Mouse (Mus musculus) MEL (cell line): ENCODE data around the gene Arap1. TPM values are rescaled to one million over a fixed set of nuclear protein-coding genes. Genes with fewer than 3 reads are reported as not detected.

Experiments
- DNase-seq: peaks from one replicate; pipeline ENCODE4 v3.0.0; 2011; ENCODE audit warnings: low read depth, low spot score
- H3K27ac ChIP-seq: 2 replicates; pipeline ENCODE4 v1.5.1; 2012; ENCODE audit warnings: low read depth, mild to moderate bottlenecking, control low read depth, low read length, moderate library complexity; ENCODE audit not compliant: control insufficient read depth
- H3K27me3 ChIP-seq, 2 experiments: fragments of 150-350 bp in 1 of 2; sonication (generic) in 1 of 2; 2 replicates each; pipeline ENCODE4 v1.6.1; 2012; ENCODE audit warnings: low read length in 2 of 2, mild to moderate bottlenecking in 2 of 2, improper control_type of control experiment in 1 of 2, moderate library complexity in 1 of 2; ENCODE audit not compliant: insufficient read depth in 2 of 2, control insufficient read depth in 1 of 2
- H3K36me3 ChIP-seq, 2 experiments: 2 replicates each; pipeline ENCODE4 v1.6.1; 2012 to 2014; ENCODE audit warnings: low read length in 2 of 2, improper control_type of control experiment in 1 of 2, inconsistent platforms in 1 of 2, mild to moderate bottlenecking in 1 of 2; ENCODE audit not compliant: insufficient read depth in 2 of 2, control insufficient read depth in 1 of 2
- H3K4me1 ChIP-seq, 2 experiments: fragments of 150-350 bp in 1 of 2; sonication (generic) in 1 of 2; 2 replicates each; pipeline ENCODE4 v1.6.1; 2012; ENCODE audit warnings: low read length in 2 of 2, improper control_type of control experiment in 1 of 2, mild to moderate bottlenecking in 1 of 2; ENCODE audit not compliant: insufficient read depth in 2 of 2, control insufficient read depth in 1 of 2
- H3K4me3 ChIP-seq, 2 experiments: fragments of 150-350 bp in 1 of 2; sonication (generic) in 1 of 2; 2 replicates each; pipeline ENCODE4 v1.5.1; 2012; ENCODE audit warnings: low read depth in 2 of 2, low read length in 2 of 2, mild to moderate bottlenecking in 2 of 2, moderate library complexity in 2 of 2, control low read depth in 1 of 2, improper control_type of control experiment in 1 of 2; ENCODE audit not compliant: control insufficient read depth in 1 of 2, insufficient read depth in 1 of 2
- H3K79me2 ChIP-seq: 2 replicates; pipeline ENCODE4 v1.6.1; 2012; ENCODE audit warnings: mild to moderate bottlenecking, low read length, moderate library complexity; ENCODE audit not compliant: control insufficient read depth, poor library complexity, insufficient read depth
- H3K9ac ChIP-seq: 2 replicates; pipeline ENCODE4 v1.6.1; 2012; ENCODE audit warnings: low read depth, mild to moderate bottlenecking, control low read depth, low read length, moderate library complexity; ENCODE audit not compliant: control insufficient read depth, poor library complexity, severe bottlenecking
- H3K9me3 ChIP-seq: fragments of 150-350 bp; sonication (generic); replicated peaks from 2 replicates; pipeline ENCODE4 v1.6.1; 2012; ENCODE audit warnings: mild to moderate bottlenecking, low read length, improper control_type of control experiment, moderate library complexity; ENCODE audit not compliant: insufficient read depth
- BHLHE40 ChIP-seq: IDR thresholded peaks from 2 replicates; pipeline ENCODE4 v1.6.1; 2012; ENCODE audit warnings: low read depth, mild to moderate bottlenecking, inconsistent platforms, low read length, improper control_type of control experiment, borderline replicate concordance
- CHD1 ChIP-seq: IDR thresholded peaks from 2 replicates; pipeline ENCODE4 v1.6.1; 2012; ENCODE audit warnings: low read depth, mild to moderate bottlenecking, inconsistent platforms, low read length, improper control_type of control experiment
- E2F4 ChIP-seq: IDR thresholded peaks from 2 replicates; pipeline ENCODE4 v1.6.1; 2011; ENCODE audit warnings: low read depth, low read length, improper control_type of control experiment, borderline replicate concordance
- ELF1 ChIP-seq: IDR thresholded peaks from 2 replicates; pipeline ENCODE4 v1.6.1; 2014; ENCODE audit warnings: low read depth, mild to moderate bottlenecking, inconsistent platforms, low read length, improper control_type of control experiment, moderate library complexity
- EP300 ChIP-seq, 2 experiments: IDR thresholded peaks; 2 replicates each; pipeline ENCODE4 v1.6.1; 2011; ENCODE audit warnings: improper control_type of control experiment in 2 of 2, low read length in 2 of 2, low read depth in 1 of 2, mild to moderate bottlenecking in 1 of 2
- ETS1 ChIP-seq: IDR thresholded peaks from 2 replicates; pipeline ENCODE4 v1.6.1; 2012; ENCODE audit warnings: low read depth, mild to moderate bottlenecking, inconsistent platforms, low read length, improper control_type of control experiment, moderate library complexity
- GATA1 ChIP-seq: IDR thresholded peaks from 2 replicates; pipeline ENCODE4 v1.6.1; 2011; ENCODE audit warnings: low read depth, low read length, improper control_type of control experiment
- JUND ChIP-seq: IDR thresholded peaks from 2 replicates; pipeline ENCODE4 v1.6.1; 2011; ENCODE audit warnings: low read depth, mild to moderate bottlenecking, improper control_type of control experiment, low read length
- MAFK ChIP-seq: IDR thresholded peaks from 2 replicates; pipeline ENCODE4 v1.6.1; 2011; ENCODE audit warnings: low read depth, mild to moderate bottlenecking, low read length, improper control_type of control experiment, borderline replicate concordance
- MAZ ChIP-seq: IDR thresholded peaks from 2 replicates; pipeline ENCODE4 v1.6.1; 2012; ENCODE audit warnings: low read depth, mild to moderate bottlenecking, inconsistent platforms, low read length, improper control_type of control experiment
- MEF2A ChIP-seq: IDR thresholded peaks from 2 replicates; pipeline ENCODE4 v1.6.1; 2014; ENCODE audit warnings: low read depth, mild to moderate bottlenecking, inconsistent platforms, low read length, improper control_type of control experiment; ENCODE audit not compliant: poor library complexity, insufficient replicate concordance, severe bottlenecking; ENCODE audit errors: extremely low read depth
- MYC ChIP-seq: IDR thresholded peaks from 2 replicates; pipeline ENCODE4 v1.6.1; 2011; ENCODE audit warnings: low read depth, mild to moderate bottlenecking, low read length, improper control_type of control experiment, moderate library complexity
- NRF1 ChIP-seq: IDR thresholded peaks from 2 replicates; pipeline ENCODE4 v1.6.1; 2014; ENCODE audit warnings: low read depth, mild to moderate bottlenecking, inconsistent platforms, low read length, improper control_type of control experiment, moderate library complexity; ENCODE audit not compliant: poor library complexity, insufficient read depth, severe bottlenecking
- POLR2A ChIP-seq, 2 experiments: IDR thresholded peaks; 2 replicates each; pipeline ENCODE4 v1.6.1; 2011 to 2012; ENCODE audit warnings: low read length in 2 of 2, mild to moderate bottlenecking in 2 of 2, control low read depth in 1 of 2, improper control_type of control experiment in 1 of 2, low read depth in 1 of 2, moderate library complexity in 1 of 2; ENCODE audit not compliant: control insufficient read depth in 1 of 2, insufficient read depth in 1 of 2, poor library complexity in 1 of 2
- POLR2AphosphoS2 ChIP-seq: IDR thresholded peaks from 2 replicates; pipeline ENCODE4 v1.6.1; 2011; ENCODE audit warnings: low read length, improper control_type of control experiment
- RAD21 ChIP-seq: IDR thresholded peaks from 2 replicates; pipeline ENCODE4 v1.6.1; 2011; ENCODE audit warnings: mild to moderate bottlenecking, low read depth, low read length, improper control_type of control experiment
- RCOR1 ChIP-seq: IDR thresholded peaks from 2 replicates; pipeline ENCODE4 v1.6.1; 2012; ENCODE audit warnings: low read depth, mild to moderate bottlenecking, inconsistent platforms, low read length, improper control_type of control experiment
- SMC3 ChIP-seq: IDR thresholded peaks from 2 replicates; pipeline ENCODE4 v1.6.1; 2011; ENCODE audit warnings: low read depth, low read length, improper control_type of control experiment
- TAL1 ChIP-seq: IDR thresholded peaks from 2 replicates; pipeline ENCODE4 v1.6.1; 2012; ENCODE audit warnings: mild to moderate bottlenecking, inconsistent platforms, low read length, moderate library complexity, mixed read lengths
- TBP ChIP-seq: IDR thresholded peaks from 2 replicates; pipeline ENCODE4 v1.8.0; 2011; ENCODE audit warnings: low read depth, low read length, improper control_type of control experiment
- TCF12 ChIP-seq: IDR thresholded peaks from 2 replicates; pipeline ENCODE4 v1.6.1; 2014; ENCODE audit warnings: low read depth, mild to moderate bottlenecking, inconsistent platforms, low read length, improper control_type of control experiment, moderate library complexity
- ZNF384 ChIP-seq: IDR thresholded peaks from 2 replicates; pipeline ENCODE4 v1.6.1; 2012; ENCODE audit warnings: low read depth, mild to moderate bottlenecking, inconsistent platforms, low read length, improper control_type of control experiment
- polyA plus RNA-seq, 2 experiments: library from polyadenylated mRNA; stranded (reverse) in 1 of 2; unstranded in 1 of 2; fragments of >175 nt in 1 of 2; fragments of >200 nt in 1 of 2; gene quantifications; 2 replicates each; pipeline versions ENCODE4 v1.2.1 to v1.2.4; 2012; ENCODE audit warnings: low replicate concordance in 2 of 2, low read depth in 1 of 2; ENCODE audit not compliant: insufficient read length in 2 of 2, insufficient read depth in 1 of 2, missing spikeins in 1 of 2
- total RNA-seq: library from RNA; depleted of rRNA; stranded (reverse); fragments of 300-350 nt; gene quantifications from 2 replicates; pipeline ENCODE4 v1.2.3, GENCODE M21; 2012

Arap1 gene
- total and polyA plus RNA-seq, 3 experiments = 13.6 to 27.1 TPM; not detected in 1

GRCm38 (mm10) chr7:101317014-101317413 is 30.9 kb upstream of the Arap1 start, which contains the start of gene Stard10:
Stard10 (plus strand) TSS chr7:101317086.
- Histone ChIP-seq H3K4me1 (peaks cover 6 to 30% of the 10 kb centered on the region in 2 experiments), H3K9me3 (no peaks in the 10 kb centered on the region), H3K27ac (peak within 1 kb of the TSS; percentile 46), H3K9ac (no peak within 1 kb of the TSS), H3K79me2 (no peaks in the 10 kb centered on the region; the same call in 1 of the 2 replicates), H3K36me3 (peaks cover 0 to 10% of the 10 kb centered on the region in 2 experiments; a peak in 2 of 4 replicates), H3K27me3 (no peaks in the 10 kb centered on the region), H3K4me3 (no peak within 1 kb of the TSS)
- TF ChIP-seq RAD21 (no peak), TAL1 (no peak), ETS1 (no peak), POLR2A (IDR thresholded peaks at IDR 0.05; ENCODE audit: control insufficient read depth in 1 of 2, insufficient read depth in 1 of 2, low read depth in 1 of 2, low read length in 2 of 2, poor library complexity in 1 of 2) (no peak), E2F4 (no peak), SMC3 (no peak), ZNF384 (no peak), RCOR1 (no peak), BHLHE40 (no peak), TCF12 (no peak), POLR2AphosphoS2 (no peak), MAFK (no peak), MEF2A (no peak), MAZ (no peak), TBP (no peak), MYC (no peak), JUND (no peak), NRF1 (no peak), CHD1 (no peak)
- DNase-seq = no peak

GRCm38 (mm10) chr7:101318848-101319247 is 29.0 kb upstream of the Arap1 start:
- H3K9me3 ChIP-seq = no peaks in the 10 kb centered on the region
- peak; percentile 35; the same call in 1 of the 2 replicates for TF ChIP-seq GATA1
- peak; percentile 27; the same call in 1 of the 2 replicates for TF ChIP-seq RCOR1
- TF ChIP-seq TCF12 = peak; percentile 26; the same call in 1 of the 2 replicates
- TF ChIP-seq EP300 (IDR thresholded peaks at IDR 0.05; ENCODE audit: low read depth in 1 of 2, low read length in 2 of 2) = peak in 1 of 2 experiments; percentile 52; a peak in 2 of 4 replicates
- peak; percentile 77 for TF ChIP-seq TBP
- no peak for TF ChIP-seq ELF1
- no peak for TF ChIP-seq POLR2AphosphoS2
- no peak overlapping the region for H3K27ac ChIP-seq
- H3K4me1 ChIP-seq = peaks cover 7 to 42% of the 10 kb centered on the region in 2 experiments
- H3K36me3 ChIP-seq = peaks cover 0 to 10% of the 10 kb centered on the region in 2 experiments; a peak in 2 of 4 replicates
- DNase-seq = no peak
- no peaks in the 10 kb centered on the region; the same call in 1 of the 2 replicates for H3K79me2 ChIP-seq
- H3K9ac ChIP-seq = no peak overlapping the region
- no peak overlapping the region for H3K4me3 ChIP-seq
- H3K27me3 ChIP-seq = no peaks in the 10 kb centered on the region
